Mouse (Mus musculus) neural tube, embryonic 13.5 days (tissue): ENCODE results near the gene E330009J07Rik. TPM values are rescaled to one million over a fixed set of nuclear protein-coding genes. Genes with fewer than 3 reads are reported as not detected.

Experiments
- ATAC-seq: fragments of 200-750 bp; cut with Nextera tagmentation; 2 replicates; pipeline ENCODE4 v1.8.0; 2017; ENCODE audit warnings: low read depth, mild to moderate bottlenecking, moderate TSS enrichment, moderate library complexity
- H3K27ac ChIP-seq: fragments of 300-500 bp; sonication (generic); replicated peaks from 2 replicates; pipeline ENCODE4 v1.5.1; 2015; ENCODE audit warnings: moderate library complexity, mild to moderate bottlenecking, inconsistent platforms
- H3K27me3 ChIP-seq: fragments of 300-500 bp; sonication (generic); 2 replicates; pipeline ENCODE4 v1.6.1; 2015; ENCODE audit warnings: mild to moderate bottlenecking, inconsistent platforms
- H3K36me3 ChIP-seq: fragments of 300-500 bp; sonication (generic); 2 replicates; pipeline ENCODE4 v1.6.1; 2015; ENCODE audit warnings: mild to moderate bottlenecking, inconsistent platforms
- H3K4me1 ChIP-seq: fragments of 300-500 bp; sonication (generic); replicated peaks from 2 replicates; pipeline ENCODE4 v1.6.1; 2015; ENCODE audit warnings: inconsistent platforms
- H3K4me2 ChIP-seq: fragments of 300-500 bp; sonication (generic); 2 replicates; pipeline ENCODE4 v1.6.1; 2015; ENCODE audit warnings: inconsistent platforms, mild to moderate bottlenecking, moderate library complexity
- H3K4me3 ChIP-seq: fragments of 300-500 bp; sonication (generic); 2 replicates; pipeline ENCODE4 v1.5.1; 2015; ENCODE audit warnings: mild to moderate bottlenecking, inconsistent platforms
- H3K9ac ChIP-seq: fragments of 300-500 bp; sonication (generic); 2 replicates; pipeline ENCODE4 v1.6.1; 2015; ENCODE audit warnings: moderate library complexity, mild to moderate bottlenecking, inconsistent platforms
- H3K9me3 ChIP-seq: fragments of 300-500 bp; sonication (generic); 2 replicates; pipeline ENCODE4 v1.6.1; 2016; ENCODE audit warnings: inconsistent platforms
- WGBS: fragments of 180-500 bp; shearing (Covaris S2); methylation state at CpG from one replicate; pipeline ENCODE4 v1.1.7; 2015; 5-methylcytosine and 5-hydroxymethylcytosine counted together
- polyA plus RNA-seq: library from polyadenylated mRNA; unstranded; fragments of >200 nt; fragmentation: Nextera tagmentation; extraction: Ambion mirVana; gene quantifications from 2 replicates; pipeline ENCODE4 v1.2.1, GENCODE M21; 2015

Gene E330009J07Rik
- polyA plus RNA-seq, 1 experiment from 2014 or later, result 12.3 TPM

DNA sequence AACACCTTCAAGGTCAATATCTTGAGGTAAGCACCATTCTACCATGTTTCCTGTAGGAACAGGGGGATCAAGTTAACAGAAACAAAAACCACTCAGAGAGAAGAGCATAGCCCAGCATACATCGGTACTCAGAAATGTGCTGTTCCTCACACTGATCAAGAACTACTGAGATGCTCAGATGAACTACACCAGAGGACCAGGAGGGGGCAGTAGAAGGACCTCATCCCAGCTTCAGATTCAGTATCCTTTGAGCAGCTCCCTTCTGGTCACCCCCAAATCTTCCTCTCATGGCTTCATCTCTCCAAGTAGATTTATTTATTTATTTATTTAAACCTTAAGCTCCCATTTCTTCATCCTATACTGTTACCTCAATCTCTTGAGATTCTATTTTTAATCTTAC, 12.2 kb downstream of the E330009J07Rik start:
- peaks cover 8% of the 10 kb centered on the region; the same call in 1 of the 2 replicates for H3K4me1 ChIP-seq
- H3K36me3 ChIP-seq, result peaks cover 19% of the 10 kb centered on the region
- H3K9ac ChIP-seq, result no peak overlapping the region
- H3K27ac ChIP-seq, result no peak overlapping the region
- H3K4me3 ChIP-seq, result no peak overlapping the region
- no peaks in the 10 kb centered on the region for H3K27me3 ChIP-seq
- no peak for ATAC-seq
- no peak overlapping the region for H3K4me2 ChIP-seq
- 45% methylated on average over 1 of the region's 1 CpGs for WGBS
- no peaks in the 10 kb centered on the region for H3K9me3 ChIP-seq

DNA sequence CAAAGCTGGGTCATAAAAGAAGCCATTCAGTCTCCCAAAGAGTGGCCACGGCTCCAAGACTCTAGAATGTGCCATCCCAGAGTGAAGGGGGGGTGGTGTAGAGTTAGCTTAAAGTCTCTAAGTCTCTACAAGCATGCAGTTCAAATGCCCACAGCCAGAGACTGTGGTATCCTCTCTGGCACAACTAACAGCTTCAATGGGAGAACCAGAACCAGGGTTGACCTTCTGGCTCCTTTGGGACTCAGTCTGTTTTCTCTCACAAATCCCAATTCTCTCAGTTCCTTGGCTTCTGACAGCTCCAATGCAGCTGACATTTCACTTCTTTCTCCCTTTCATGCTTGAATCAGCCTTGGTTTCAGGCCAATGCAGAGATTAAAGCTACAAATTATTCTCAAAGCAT, 12.9 kb downstream of the E330009J07Rik start:
- 77% methylated on average over 1 of the region's 1 CpGs for WGBS
- no peaks in the 10 kb centered on the region for H3K27me3 ChIP-seq
- H3K27ac ChIP-seq, result no peak overlapping the region
- H3K4me1 ChIP-seq, result peaks cover under 1% of the 10 kb centered on the region; the same call in 1 of the 2 replicates
- peaks cover 23% of the 10 kb centered on the region for H3K36me3 ChIP-seq
- no peaks in the 10 kb centered on the region for H3K9me3 ChIP-seq
- H3K9ac ChIP-seq, result no peak overlapping the region
- no peak overlapping the region for H3K4me2 ChIP-seq
- H3K4me3 ChIP-seq, result no peak overlapping the region
- ATAC-seq, result no peak

DNA sequence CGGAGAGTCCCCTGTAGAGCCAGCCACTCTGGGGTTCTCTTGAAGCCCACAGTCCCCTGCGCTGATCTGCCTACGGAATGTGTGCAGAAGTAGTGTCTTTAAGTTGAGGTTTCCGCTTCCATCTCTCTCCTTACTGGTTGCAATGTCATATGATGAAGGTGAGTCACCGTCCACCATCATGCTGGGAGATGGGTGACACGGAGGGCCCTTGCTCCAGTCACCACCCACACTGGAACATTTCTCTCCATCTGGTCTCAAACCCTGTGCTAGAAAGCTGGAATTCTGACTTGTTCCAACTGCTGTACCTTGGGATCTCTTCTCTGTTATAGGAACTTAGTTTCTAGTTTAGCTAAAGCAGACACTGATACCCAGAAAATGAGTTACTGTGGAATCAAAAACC, 14.8 kb downstream of the E330009J07Rik start:
- 95% methylated on average over 6 of the region's 6 CpGs for WGBS
- Histone ChIP-seq H3K27me3 (no peaks in the 10 kb centered on the region), H3K9me3 (no peaks in the 10 kb centered on the region), H3K4me3 (no peak overlapping the region), H3K9ac (no peak overlapping the region), H3K4me1 (no peaks in the 10 kb centered on the region), H3K4me2 (no peak overlapping the region), H3K36me3 (peaks cover 28% of the 10 kb centered on the region), H3K27ac (no peak overlapping the region)
- ATAC-seq, result no peak

DNA sequence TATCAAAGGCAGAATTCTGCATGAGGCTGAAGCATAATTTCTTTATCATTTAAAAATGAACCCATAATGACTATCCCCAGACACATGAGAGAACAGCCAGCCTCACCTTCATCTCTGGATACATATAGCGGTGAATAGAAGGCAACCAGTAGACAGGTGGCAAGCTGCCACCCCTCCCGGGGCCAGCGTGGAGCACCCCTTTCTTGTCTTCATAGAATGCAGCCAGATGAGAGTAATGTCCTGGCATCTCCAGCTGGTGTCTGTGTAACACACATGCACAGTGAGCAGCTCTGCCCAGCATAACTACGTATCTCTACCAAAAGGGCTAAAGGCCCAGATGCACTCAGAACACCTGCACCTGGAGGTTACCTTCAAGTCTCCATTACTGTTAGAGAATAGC, 17.5 kb downstream of the E330009J07Rik start:
- H3K27ac ChIP-seq, result no peak overlapping the region
- H3K4me3 ChIP-seq, result no peak overlapping the region
- 92% methylated on average over 4 of the region's 4 CpGs for WGBS
- H3K9me3 ChIP-seq, result no peaks in the 10 kb centered on the region
- ATAC-seq, result no peak
- no peak overlapping the region for H3K4me2 ChIP-seq
- H3K4me1 ChIP-seq, result no peaks in the 10 kb centered on the region
- no peak overlapping the region for H3K9ac ChIP-seq
- no peaks in the 10 kb centered on the region for H3K27me3 ChIP-seq
- peaks cover 32% of the 10 kb centered on the region for H3K36me3 ChIP-seq

DNA sequence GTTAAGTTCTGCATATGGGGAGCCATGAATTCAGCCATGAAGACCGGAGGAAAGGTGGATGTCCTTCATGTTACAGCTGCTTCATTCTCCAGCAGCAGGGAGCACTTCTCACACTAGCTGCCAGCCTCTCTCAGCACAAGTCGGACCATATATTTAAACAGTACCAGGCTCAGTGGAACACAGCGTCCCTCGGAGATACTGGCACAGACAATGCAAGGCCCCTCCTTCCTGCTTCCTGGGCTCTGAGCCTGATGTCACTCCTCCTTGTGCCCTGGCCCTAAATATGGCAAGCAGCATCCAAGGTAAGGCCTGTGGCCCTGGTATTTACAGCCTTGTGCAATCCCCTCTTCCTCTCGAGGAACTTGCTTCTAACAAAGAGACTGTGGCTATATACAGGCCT, 20.1 kb downstream of the E330009J07Rik start:
- Histone ChIP-seq H3K4me3 (no peak overlapping the region), H3K27ac (no peak overlapping the region), H3K27me3 (no peaks in the 10 kb centered on the region), H3K36me3 (peaks cover 29% of the 10 kb centered on the region), H3K9me3 (no peaks in the 10 kb centered on the region), H3K4me2 (no peak overlapping the region), H3K9ac (no peak overlapping the region), H3K4me1 (no peaks in the 10 kb centered on the region)
- WGBS, result 49% methylated on average over 5 of the region's 5 CpGs
- no peak for ATAC-seq

DNA sequence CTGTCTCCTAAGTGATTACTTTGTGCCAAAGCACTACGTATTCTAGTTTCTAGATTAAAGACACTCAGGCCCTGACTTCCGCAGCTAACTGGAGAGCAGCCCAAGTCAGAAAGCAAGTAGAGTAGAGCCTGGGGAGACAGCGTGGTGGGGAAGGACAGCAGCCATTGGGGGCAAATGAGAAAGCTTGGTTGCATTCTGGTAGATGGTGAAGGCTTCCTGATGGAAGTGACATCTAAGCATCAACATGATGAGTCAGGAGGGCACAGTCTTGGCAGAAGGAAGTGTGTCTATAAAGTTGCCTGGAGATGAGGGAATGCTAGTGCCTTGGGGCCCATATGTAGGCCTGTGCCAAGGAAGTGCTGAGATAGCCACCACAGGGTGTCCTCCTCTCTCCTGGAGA, 22.4 kb downstream of the E330009J07Rik start:
- Histone ChIP-seq H3K4me1 (no peaks in the 10 kb centered on the region), H3K9ac (no peak overlapping the region), H3K36me3 (peaks cover 30% of the 10 kb centered on the region), H3K27ac (no peak overlapping the region), H3K4me3 (no peak overlapping the region), H3K27me3 (no peaks in the 10 kb centered on the region), H3K9me3 (no peaks in the 10 kb centered on the region), H3K4me2 (no peak overlapping the region)
- 91% methylated on average over 3 of the region's 3 CpGs for WGBS
- ATAC-seq, result no peak

DNA sequence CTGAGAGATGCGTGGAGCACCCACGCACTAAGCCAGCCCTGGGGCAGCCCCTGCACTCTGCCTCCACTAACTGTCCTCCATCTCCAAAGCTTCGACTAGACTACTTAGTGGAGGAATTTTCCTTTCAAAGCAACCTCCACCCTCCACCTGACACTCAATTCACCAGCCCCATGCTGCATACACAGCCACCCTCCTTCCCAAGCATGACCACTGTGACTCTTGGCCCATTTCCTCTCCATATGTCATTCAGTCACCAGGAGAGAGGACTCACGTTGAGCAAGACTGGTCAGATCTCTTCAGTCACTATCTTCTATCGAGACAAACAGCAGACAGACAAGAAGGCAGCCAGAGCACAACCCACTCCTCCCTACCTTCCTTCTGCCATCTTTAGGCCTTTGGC, 22.9 kb downstream of the E330009J07Rik start:
- Histone ChIP-seq H3K27ac (no peak overlapping the region), H3K27me3 (no peaks in the 10 kb centered on the region), H3K9ac (no peak overlapping the region), H3K4me3 (no peak overlapping the region), H3K4me2 (no peak overlapping the region), H3K36me3 (peaks cover 32% of the 10 kb centered on the region), H3K9me3 (no peaks in the 10 kb centered on the region), H3K4me1 (no peaks in the 10 kb centered on the region)
- 91% methylated on average over 5 of the region's 5 CpGs for WGBS
- no peak for ATAC-seq

DNA sequence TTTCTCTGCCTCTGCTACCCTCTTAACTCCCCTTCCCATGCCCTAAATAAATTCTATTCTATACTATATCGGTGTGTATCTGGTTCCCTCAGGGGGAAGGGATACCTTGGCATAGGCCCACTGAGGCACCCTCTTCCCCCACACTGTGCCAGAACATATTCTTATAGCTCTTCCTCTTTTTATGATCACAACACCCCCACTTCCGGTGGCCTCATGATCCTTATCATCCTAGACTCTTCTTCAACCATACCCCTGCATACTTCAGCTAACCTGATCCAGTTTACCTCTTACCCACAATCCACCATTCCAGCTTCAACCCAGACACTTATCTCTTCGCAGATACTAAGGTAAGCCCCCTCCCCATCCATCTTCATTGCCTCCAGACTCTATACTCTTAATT, 24.9 kb downstream of the E330009J07Rik start:
- H3K4me2 ChIP-seq, result no peak overlapping the region
- H3K36me3 ChIP-seq, result peaks cover 47% of the 10 kb centered on the region
- no peak overlapping the region for H3K9ac ChIP-seq
- H3K27me3 ChIP-seq, result no peaks in the 10 kb centered on the region
- 96% methylated on average over 3 of the region's 3 CpGs for WGBS
- ATAC-seq, result no peak
- H3K27ac ChIP-seq, result no peak overlapping the region
- no peak overlapping the region for H3K4me3 ChIP-seq
- H3K9me3 ChIP-seq, result no peaks in the 10 kb centered on the region
- no peaks in the 10 kb centered on the region for H3K4me1 ChIP-seq

DNA sequence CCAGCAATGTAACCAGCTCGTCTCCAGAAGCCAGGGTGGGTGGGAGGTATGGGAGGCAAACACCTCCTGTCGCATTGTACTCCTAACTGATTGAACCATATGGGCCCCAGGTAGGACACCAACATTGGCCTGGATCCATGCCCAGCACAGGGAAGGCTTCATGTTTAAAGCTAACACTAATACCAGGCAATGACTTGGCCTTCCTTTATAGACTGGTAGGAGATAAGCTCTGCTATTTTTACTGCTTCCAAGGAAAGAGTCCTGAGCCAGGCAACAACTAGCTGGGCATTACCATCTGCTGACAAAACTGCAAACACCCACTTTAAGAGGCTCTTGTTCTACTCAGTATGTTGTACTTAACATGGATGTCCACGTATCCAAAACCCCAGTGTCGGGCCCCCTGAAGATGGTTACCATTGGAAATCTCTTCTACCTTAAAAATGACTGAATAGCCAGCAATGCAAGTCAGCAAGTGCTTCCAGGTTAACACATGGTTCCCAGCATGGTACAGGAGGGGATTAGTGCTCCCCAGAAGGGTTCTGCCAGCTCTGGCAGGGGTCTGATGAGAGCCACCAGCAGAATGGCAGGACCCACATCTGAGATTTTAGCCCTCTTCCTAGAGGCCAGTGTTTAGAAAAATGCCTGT, 32.2 kb downstream of the E330009J07Rik start:
- ATAC-seq, result no peak
- peaks cover 77% of the 10 kb centered on the region for H3K36me3 ChIP-seq
- H3K4me1 ChIP-seq, result no peaks in the 10 kb centered on the region
- H3K27me3 ChIP-seq, result no peaks in the 10 kb centered on the region
- H3K9me3 ChIP-seq, result no peaks in the 10 kb centered on the region
- H3K9ac ChIP-seq, result no peak overlapping the region
- no peak overlapping the region for H3K27ac ChIP-seq
- 91% methylated on average over 4 of the region's 4 CpGs for WGBS
- H3K4me2 ChIP-seq, result no peak overlapping the region
- no peak overlapping the region for H3K4me3 ChIP-seq

DNA sequence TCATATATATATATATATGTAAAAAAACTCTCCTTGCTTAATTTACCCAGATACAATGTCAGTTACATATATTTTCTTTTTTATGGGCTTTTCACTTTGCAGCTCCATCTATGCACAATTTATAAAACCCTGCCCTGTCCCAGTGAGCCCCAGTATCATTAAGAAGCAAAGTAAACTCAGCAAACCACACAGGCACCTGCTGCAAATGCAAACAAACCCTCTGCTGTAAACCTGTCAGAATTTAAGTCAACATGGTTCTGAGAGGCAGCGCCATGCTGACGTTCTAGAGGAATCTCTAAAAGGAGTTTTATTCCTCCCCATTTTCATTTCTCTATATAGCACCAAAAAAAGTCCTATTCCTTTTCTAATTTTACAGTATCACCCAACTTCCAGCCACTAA, 33.9 kb downstream of the E330009J07Rik start:
- H3K4me3 ChIP-seq, result no peak overlapping the region
- 91% methylated on average over 2 of the region's 2 CpGs for WGBS
- H3K36me3 ChIP-seq, result peaks cover 76% of the 10 kb centered on the region
- no peak for ATAC-seq
- no peak overlapping the region for H3K9ac ChIP-seq
- no peak overlapping the region for H3K4me2 ChIP-seq
- H3K9me3 ChIP-seq, result no peaks in the 10 kb centered on the region
- H3K27me3 ChIP-seq, result no peaks in the 10 kb centered on the region
- H3K27ac ChIP-seq, result no peak overlapping the region
- no peaks in the 10 kb centered on the region for H3K4me1 ChIP-seq

DNA sequence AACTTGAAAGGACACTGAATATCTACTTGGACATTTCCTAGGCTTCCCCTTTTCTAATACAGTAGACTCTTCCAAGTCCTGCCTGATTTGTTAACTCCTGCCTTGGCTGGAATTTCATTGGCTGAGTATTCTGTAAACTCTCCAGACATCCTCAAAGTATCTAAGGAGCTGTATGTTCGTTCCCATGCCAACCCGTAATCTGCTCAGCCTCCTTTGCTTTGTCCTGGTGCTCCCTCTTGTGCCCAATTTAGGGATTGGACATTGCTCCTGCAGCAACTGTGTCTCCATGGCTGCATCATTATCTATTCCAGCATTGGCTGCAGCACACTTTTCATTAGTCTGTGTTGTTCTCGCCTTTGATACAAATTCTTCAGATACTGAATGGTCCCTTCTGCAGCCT, 42.7 kb downstream of the E330009J07Rik start:
- no peak overlapping the region for H3K4me2 ChIP-seq
- H3K9ac ChIP-seq, result no peak overlapping the region
- no peak overlapping the region for H3K4me3 ChIP-seq
- no peaks in the 10 kb centered on the region for H3K27me3 ChIP-seq
- peak; percentile 97 for ATAC-seq
- H3K27ac ChIP-seq, result no peak overlapping the region
- WGBS, result 15% methylated on average over 3 of the region's 3 CpGs
- no peaks in the 10 kb centered on the region for H3K4me1 ChIP-seq
- no peaks in the 10 kb centered on the region for H3K9me3 ChIP-seq
- H3K36me3 ChIP-seq, result peaks cover 17% of the 10 kb centered on the region

DNA sequence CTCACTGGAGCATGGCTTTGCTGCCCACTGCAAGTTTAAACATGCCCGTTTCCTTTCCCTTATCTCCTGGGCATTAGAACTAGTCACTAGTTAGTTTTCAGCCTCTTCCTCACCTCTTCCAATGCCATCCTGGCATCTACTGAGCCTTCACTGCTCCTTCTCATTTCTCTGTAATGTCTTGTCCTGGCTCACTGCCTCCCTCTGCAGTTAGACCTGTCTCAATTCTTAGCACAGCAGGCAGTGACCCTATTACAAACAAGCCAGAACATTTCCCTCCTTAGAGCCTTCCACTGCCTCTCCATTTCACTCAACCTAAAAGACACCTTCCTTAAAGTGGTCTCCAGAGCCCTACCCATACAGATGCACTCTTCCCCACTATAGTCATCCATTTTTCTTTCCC, 45.0 kb downstream of the E330009J07Rik start:
- Histone ChIP-seq H3K9me3 (no peaks in the 10 kb centered on the region), H3K27me3 (no peaks in the 10 kb centered on the region), H3K36me3 (peaks cover 9% of the 10 kb centered on the region; the same call in 1 of the 2 replicates), H3K27ac (no peak overlapping the region), H3K4me1 (no peaks in the 10 kb centered on the region), H3K4me3 (no peak overlapping the region), H3K9ac (no peak overlapping the region), H3K4me2 (no peak overlapping the region)
- ATAC-seq, result no peak
- WGBS, result 86% methylated on average over 1 of the region's 1 CpGs

DNA sequence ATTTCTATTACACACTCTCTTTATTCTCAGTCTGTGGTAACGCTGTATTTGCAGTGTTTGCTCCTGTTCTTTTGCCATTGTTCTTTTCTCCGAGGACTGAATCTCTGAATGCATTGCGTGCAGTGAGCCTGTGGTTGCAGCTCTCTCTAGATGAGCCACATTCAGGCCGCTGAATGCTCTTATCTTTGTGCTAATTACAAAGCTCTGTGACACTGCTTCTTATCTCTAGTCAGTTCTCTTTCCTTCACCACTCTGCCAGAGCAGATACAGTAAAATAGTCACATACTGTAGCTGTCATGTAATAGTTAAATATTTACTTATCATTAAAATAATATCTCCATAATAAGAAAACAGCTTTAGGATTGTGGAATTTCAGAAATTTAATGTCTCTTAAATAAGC, 47.3 kb downstream of the E330009J07Rik start:
- no peak overlapping the region for H3K27ac ChIP-seq
- peaks cover 9% of the 10 kb centered on the region; the same call in 1 of the 2 replicates for H3K36me3 ChIP-seq
- WGBS, result 88% methylated on average over 4 of the region's 4 CpGs
- H3K27me3 ChIP-seq, result no peaks in the 10 kb centered on the region
- H3K4me3 ChIP-seq, result no peak overlapping the region
- no peak overlapping the region for H3K9ac ChIP-seq
- no peak overlapping the region for H3K4me2 ChIP-seq
- H3K9me3 ChIP-seq, result no peaks in the 10 kb centered on the region
- no peak for ATAC-seq
- H3K4me1 ChIP-seq, result no peaks in the 10 kb centered on the region
